Mouse (Mus musculus) liver, adult (tissue): ENCODE results near the gene Capn11.
A peak's percentile ranks its signal among the peaks of the same experiment; 100 is the strongest.

Source experiments
- GATA4 ChIP-seq: IDR thresholded peaks from 2 replicates; pipeline ENCODE4 v1.6.1; 2014; ENCODE audit warnings: mild to moderate bottlenecking, low read length; ENCODE audit not compliant: insufficient replicate concordance

The Capn11 gene

DNA sequence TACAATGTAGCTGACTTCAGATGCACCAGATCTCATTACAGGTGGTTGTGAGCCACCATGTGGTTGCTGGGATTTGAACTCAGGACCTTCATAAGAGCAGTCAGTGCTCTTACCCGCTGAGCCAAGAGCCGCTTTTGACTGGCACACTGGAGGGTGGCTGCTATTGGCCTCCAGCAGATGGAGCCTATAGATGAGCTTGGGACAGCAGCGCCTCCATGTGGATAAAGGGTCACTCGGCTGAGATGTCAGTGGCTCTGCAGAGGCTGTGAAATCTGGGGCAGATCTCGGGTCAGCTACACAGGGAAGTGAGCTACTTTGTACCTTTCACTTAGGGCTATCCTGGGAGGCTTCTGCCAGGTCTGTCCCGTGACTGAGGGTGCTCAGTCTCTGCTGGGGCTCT lies 3.3 kb downstream of the Capn11 start:
- TF ChIP-seq GATA4 = no peak

DNA sequence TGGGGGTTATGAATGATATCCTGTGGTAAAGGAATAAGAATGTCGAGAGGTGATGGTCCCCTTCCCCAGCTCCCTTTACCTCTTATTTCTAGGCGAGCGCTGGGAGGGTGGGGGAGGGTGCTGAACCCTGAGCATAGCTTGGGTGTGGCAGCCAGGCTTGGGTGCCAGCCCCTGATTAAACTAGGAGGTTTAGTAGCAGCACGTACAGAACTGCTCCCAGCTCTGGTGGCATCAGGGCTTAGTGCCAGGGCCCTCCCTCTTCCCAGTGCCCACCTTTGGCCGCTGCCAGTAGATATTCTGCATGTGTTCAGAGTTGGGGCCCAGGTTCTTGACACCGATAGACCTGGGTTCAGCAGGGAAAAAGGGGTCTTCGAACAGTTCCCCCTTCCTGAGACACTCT lies 5.9 kb downstream of the Capn11 start:
- TF ChIP-seq GATA4 = no peak

DNA sequence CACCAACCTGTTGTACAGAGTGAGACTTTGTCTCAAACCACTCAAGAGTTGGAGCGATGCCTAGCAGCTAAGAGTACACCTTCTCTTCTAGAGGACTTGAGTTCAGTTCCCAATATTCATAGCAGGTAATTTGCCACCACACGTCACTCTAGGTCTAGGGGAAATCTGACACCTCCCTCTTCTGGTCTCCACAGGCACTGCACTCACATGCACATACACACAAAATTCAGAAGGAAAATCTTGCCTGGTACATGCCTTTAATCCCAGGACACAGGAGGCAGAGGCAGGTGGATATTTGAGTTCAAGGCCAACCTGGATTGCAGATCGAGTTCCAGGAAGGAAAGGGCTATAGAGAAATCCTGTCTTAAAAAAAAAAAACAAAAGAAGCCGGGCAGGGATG lies 14.9 kb downstream of the Capn11 start:
- no peak for TF ChIP-seq GATA4

DNA sequence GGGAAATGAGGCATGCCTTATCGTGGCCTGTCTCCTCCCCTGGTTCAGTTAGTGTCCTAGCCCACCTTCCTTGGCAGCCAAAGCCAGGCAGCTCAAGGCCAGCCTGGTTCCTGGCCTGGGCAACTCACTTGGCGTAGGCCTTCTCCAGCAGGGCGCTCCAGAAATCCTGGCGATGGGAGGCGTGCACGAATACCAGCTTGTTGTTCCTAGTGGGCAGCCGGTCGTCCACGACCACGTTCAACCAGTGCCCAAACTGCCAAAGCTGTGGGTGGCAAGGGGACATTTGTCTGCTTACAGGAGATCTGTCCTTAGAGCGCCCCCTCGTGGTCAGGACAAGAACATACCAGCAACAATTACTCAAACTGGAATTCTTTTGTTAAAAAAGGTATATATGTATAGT lies 16.4 kb downstream of the Capn11 start:
- TF ChIP-seq GATA4 = no peak

DNA sequence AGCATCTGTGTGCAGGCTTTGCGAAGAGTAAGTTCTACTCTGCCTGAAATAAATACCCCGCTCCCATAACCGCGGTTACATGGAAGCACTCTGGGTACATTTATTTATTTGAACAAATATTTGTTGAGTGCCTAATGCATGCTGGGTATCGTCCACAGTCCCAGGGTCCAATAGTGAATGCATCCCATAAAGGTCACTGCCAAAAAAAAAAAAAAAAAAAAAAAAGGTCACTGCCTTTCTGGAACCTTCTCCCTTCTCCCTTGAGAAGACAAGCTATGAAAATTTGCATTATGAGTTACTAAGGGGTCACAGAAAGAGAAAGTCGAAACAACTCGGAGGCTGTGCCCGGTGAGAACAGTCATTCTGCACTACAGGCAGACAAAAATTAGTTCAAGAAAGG lies 17.1 kb downstream of the Capn11 start:
- TF ChIP-seq GATA4 = no peak

DNA sequence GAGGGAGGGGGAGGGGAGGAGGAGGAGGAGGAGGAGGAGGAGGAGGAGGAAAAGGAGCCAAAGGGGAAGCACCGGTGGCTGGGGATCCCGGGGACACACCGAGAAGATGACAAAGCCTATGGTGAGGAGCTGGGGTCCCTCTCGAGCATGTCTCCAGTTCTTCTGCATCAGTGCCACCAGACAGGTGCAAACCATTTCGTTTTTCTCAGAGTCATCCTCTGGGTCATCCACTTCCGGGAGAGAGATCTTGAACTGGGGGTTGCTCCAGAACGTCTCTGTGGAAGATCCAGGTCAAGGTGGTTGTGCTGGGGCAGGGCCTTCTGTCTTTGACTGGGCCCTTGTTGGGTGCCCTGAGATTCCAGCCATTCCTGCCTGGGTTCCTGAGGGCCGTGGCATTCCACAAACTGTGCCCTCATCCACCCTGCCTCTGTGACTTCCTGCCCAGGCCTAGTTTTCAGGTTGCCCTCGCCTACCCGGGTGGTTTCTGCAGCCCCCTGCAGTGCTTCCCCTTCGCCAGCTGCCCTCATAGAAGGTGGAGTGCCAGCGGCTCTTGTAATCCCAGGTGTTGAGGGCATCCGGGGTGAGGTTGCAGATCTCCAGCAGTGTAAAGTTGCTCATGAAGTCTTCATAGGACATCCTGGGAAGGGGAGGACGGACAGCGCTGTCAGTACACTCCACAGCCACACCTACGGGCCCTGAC lies 20.4 kb downstream of the Capn11 start:
- no peak for TF ChIP-seq GATA4

DNA sequence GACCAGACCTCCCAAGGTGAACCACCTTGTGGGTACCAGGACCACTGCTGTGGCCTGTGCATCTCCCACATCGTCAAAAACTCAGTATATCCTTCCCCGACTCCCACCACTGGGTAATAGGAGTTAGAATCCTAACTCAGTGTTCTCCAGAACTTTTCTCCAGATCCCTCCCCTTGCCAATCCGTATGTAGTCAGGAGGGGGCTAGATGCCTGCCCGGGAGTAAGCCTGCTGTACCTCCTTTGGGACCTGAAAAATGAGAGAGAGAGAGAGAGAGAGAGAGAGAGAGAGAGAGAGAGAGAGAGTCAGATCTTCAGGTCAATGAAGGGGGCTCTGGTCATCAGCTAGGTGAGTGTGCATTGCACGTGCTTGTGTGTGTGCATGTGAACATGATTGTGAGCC lies 25.1 kb downstream of the Capn11 start:
- TF ChIP-seq GATA4 = no peak

DNA sequence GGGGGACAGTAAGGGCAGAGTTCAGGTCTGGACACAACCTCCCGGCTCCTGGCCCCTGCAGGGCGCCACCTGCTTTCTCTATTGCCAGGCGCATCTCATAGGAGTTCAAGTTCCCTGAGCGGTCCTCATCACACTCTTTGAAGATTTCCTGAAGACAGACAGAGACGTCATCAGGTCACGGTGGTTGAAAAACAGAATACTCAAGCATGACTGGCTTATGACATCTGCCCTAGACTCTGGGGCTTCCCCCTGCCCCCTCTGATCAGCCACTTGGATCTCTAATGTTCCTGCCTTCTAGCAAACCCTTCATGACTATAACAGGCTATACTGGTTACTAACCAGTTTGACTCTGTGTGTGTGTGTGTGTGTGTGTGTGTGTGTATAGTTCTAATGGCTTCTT lies 27.2 kb downstream of the Capn11 start:
- TF ChIP-seq GATA4 = no peak

DNA sequence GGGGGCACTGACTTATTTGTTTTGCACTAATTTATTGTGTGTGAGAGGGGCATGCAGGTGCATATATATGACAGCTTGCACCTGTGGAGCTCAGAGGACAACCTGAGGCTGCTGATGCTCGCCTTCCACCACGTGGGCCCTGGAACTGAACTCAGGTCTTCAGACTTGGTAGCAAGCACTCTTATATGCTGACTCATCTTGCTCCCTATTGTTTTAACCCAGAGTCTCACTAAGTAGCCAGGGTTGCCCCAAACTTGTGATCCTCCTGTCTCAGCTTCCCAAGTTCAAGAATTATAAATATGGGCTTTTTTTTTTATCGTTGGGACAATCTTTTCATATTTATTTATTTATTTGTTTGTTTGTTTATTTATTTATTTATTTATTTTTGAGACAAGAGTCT lies 28.1 kb downstream of the Capn11 start:
- no peak for TF ChIP-seq GATA4

DNA sequence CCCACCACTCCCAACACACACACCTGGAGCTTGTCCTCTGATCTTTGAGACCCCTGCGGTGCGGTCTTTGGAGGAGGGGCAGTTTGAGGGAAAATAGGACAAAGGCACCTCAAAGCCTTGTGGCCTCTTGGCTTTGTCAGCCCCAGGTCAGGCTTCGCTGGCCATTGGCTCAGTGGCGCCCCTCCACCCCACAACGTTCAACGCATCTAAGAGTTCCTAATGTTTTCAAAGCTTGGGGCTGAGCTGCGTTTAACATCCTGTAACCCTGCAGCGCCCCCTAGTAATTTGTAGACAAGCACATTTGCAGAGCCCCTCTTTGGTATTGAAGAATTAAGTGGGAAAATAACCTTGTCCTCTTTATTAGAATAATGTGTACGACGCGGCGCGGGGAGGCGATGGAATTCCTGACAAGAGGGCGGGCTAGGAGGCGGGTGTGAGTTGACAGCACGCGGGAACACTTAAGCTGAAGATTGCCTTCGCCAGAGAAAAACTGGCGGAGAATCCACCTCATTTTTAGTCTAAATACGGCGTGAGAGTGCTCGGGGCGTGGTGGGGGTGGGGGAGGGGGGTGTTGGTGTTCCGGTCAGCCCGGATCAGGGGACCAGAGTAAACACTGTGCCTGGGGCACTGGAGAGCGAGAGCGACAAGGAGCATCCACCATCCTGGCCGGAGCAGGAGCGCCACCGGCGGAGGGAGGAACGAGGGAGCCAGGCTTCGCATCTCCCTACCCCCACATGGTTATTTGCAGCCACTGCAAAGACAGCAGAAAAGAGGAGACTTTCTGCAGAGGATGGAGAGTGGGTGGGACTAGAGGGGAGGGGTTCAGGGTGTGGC lies 29.0 kb downstream of the Capn11 start:
- no peak for TF ChIP-seq GATA4

DNA sequence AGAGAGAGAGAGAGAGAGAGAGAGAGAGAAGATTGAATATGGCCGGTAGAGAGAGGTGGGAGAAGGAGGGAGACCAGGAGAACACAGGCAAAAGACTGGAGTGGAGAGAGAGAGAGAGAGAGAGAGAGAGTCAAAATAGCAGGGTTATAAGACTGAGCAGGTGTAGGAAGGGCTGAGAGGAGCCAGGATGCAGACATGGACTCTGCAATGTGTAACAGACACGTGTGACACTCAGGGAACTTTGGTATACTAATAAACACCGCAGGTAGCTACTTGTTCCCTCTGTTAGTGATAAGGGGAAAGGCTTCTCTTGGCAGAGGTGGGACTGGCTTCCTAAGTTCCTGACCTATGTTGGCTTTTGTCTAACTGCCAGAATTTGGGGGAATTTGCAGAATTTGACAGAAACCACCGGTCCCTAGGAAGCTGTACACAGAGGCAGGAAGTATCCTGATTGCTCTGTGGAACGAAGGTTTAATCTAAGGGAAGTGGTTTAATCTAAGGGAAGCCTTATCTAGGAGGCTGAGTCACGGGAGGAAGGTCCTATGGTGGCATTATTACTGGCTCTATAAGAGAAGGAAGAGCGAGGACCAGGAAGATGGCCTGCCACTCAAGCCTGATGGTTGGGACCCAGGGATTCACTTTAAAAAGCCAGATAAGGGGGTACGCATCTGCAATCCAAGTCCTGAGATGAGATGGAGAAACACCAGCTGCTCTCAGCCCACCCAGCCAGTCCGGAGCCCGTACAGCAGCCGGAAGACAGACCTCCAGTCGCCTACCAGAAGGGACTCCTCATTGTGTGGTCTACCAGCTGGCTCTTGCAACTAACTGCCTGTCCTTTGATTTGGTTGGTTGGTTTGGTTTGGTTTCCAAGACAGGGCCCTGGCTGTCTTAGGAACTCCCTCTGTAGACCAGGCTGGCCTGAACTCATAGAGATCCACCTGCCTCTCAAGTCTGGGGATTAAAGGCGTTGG lies 30.0 kb downstream of the Capn11 start:
- peak; percentile 96 for TF ChIP-seq GATA4

DNA sequence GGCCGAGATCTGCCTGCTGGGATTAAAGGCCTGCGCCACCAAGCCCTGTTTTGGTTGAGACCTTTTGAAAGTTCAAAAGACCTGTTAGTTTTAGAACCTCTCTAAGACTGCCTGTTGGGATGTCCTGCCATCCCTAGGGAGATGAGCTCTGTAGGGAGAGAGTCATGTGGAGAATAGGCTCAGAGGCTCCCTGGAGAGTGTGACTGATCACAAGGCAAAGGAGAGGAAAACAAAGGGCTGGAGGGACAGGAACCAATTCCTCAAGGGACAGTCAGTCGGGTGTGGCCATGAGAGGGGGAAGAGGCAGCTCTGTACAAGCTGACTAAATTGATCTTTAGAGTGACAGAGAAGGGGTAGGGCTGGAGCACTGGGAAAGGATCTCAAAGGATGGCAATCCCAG lies 31.0 kb downstream of the Capn11 start:
- TF ChIP-seq GATA4 = no peak

DNA sequence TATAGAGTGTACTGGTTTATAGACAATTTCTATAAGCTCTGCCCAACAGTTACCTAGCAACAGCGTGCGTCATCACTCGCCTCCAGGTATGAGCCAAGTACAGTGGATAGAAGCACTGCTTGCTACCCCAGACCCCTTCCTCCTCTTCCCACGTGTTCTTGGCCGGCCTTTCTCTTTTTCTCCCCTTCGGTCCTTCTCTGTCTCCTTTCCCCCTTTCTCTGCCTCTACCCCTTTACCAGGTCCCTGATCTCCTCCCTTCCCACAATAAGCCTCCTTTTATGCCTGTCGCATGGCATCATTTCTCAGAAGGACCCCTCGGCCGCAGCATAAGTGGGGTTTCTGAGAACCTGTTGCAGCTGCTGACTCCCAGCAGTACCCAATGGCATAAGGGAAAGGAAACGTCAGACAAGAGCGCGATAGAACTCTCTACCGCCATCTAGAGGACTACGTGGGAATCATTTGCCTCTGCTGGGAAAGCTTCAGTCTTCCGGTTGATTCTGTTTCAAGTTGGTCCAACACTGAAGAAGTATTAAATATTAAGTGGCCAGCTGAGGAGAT lies 32.5 kb downstream of the Capn11 start:
- TF ChIP-seq GATA4 = no peak

DNA sequence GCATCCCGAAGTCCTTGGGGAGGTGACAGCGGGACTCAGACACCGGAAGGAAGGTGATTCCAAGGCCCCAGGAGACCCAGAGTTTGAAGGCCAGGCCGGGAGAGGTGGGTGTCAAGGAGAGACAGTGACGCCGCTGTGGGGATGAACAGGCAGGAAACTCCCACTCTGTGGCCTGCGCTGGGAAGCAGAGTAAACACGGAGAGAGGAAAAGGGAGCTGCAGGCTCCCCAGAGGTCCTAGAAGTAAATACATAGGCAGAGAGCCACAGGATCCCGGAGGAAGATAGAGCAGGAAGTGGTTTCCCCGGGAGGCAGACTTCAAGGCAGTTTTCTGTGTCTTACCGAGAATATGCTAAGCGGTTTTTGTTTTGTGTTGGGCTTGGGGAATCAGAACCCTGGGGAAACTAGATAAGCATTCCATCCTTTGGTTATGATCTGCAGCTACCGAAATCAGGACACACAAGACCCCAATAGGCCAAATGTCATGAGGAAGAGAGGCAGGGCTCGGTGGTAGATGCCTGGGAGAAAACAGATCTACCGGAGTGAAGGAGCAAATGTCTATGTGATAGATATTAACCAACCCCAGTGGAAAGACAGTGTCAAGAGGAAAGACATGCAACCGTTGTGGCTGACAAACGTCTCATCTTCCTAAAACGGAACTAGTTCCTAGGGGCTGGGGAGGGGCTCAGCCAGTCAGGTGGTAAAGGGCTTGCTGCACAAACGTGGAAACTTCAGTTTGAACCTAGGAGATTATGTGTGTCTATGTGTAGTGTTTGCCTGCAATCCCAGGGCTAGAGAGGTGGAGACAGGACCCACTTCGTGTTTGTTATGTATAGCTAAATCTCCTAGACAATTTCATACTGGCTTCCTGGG lies 39.5 kb downstream of the Capn11 start:
- TF ChIP-seq GATA4 = no peak
